Mouse (Mus musculus): ENCODE results near the gene Cyb5d1.

The Cyb5d1 gene

DNA sequence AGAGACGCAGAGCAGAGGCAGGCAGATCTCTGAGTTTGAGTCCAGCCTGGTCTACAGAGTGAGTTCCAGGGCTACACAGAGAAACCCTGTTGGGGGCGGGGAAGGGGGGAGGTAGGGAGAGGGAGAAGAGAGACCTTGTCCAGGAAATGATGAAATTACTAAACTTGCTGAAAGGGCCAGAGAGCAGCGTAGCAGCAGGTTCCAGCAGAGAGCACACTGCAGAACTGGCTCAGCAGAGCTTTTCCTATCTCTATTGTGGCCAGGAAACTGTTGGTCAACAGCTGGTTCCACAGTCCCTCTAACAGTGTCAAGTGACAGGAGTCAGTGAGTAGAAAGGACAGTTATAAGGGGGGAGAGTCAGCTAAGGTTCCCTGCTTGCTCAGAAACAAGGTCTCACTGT is 15.8 kb downstream of the Cyb5d1 start:
- no peak for DNase-seq (ENCODE audit: low read depth)

DNA sequence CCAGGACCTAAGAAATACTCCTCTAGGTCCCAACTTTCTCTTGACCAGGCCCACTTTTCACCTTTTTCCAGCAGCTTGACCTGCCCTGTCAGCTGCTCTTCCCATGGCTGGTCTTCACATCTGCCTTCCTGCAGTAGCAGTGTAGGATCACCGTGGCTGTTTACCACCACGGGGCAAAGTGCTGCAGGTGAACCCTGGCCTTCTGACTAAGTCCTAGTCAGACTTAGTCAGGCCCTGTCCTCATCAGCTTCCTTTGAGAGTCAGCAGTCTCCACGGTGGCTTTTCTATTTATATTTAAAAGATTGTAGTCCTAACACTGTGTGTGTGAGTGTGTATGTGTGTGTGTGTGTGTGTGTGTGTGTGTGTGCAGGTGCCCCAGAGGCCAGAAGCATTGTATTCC is 17.7 kb downstream of the Cyb5d1 start:
- no peak for DNase-seq (ENCODE audit: low read depth)

DNA sequence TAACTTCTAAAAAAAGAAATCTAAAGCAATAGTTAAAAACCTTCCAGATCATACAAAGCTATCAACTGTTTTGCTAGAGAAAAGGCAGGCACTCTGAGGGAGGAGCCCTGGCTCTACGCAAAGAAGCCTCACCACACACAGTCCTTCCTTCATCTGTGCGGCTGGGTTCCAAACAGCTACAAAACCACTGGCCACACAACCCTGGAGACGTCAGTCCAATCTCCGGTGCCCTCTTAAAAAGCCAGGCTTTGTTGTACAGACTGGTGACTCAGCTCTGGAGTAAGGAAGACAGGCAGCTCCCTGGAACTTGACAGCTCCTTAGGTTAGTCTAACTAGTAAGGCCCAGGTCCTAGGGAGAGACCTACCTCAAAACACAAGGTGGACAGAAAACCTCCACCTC is 19.8 kb downstream of the Cyb5d1 start:
- no peak for DNase-seq (ENCODE audit: low read depth)

DNA sequence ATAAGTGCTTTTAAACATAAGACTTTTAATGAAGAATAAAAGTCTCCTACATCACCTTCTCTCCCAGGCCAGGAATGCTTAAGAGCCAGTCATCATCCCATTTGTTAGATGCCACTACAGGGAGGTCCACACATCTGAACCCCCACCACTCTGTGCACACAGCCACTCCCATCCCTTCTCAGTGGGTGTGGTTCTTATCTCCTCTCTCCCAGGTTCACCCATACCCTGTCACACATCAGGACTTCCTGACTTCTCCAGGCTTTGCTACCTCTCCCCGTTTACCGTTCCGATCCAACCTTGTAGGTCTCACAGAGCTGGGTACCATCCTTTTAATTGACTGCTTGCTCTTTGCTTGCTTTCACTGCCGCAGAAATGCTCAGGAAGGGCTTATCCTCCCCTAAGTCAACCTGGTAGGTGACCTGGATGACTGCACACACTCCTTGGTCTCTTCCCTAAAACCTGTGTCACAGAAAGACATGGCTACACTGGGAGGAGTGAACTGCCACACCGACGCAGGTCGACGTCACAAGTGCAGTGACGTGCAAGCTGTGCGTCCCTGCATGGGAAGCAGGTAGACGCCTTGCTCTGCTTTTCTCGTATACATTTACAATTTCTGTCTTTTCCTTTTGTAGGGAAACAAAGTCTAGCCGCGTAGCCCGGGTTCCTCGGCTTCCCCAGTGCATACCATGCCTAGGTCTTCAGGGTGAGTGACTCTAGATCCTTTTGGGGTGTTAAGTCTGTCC is 22.0 kb downstream of the Cyb5d1 start:
- no peak for DNase-seq (ENCODE audit: low read depth)

DNA sequence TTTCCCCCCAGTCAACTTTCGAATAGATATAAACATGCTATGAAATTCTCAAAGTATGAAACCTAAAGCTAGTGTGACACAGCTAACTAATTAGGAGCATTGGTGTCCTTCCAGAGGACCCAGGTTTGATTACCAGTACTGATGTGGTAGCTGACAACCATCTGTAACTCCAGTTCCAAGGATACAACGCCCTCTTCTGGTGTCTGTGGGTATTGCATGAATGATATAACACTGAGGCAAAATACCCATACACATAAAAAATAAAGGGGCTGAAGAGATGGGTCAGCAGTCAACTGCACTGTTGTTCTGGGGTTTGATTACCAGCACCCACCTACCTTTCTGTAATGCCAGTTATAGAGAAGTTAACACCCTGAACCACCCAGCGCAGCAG is 22.7 kb downstream of the Cyb5d1 start:
- DNase-seq (ENCODE audit: low read depth): peak; percentile 85

DNA sequence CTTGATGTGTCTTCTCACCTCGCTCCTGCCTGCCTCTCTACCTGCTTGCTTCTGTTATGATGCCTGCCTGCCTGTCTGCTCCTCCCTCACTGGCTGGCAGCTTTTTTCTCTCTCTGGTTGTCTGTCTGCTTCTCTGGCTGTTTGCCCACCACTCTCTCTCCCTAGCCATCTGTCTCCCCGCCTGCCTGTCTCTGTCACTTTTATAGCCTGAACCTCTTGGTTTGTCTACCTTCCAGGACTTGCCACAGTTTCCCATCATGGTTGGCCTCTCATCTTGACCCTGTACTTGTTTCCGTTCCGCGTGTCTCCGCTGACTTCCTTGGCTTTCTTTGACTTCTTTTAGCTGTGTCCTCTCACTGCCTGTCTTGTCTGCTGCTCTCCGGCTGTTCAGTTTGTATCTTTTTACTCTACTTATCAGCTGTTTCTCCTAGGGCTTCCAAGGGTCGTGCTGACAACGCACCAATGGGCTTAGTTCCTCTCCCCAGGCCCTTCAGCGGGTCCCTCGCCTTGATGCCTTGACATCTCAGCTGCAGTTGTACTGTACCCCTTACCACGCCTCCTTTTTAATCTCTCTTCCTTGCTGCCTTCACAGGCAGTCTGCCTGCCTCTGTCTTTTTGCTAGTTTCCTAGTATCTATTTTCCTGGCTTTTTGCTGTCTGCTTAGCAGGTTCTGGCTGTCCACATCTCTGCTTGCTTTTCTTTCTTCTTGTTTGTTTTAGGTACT is 23.2 kb downstream of the Cyb5d1 start:
- DNase-seq (ENCODE audit: low read depth): peak; percentile 69

DNA sequence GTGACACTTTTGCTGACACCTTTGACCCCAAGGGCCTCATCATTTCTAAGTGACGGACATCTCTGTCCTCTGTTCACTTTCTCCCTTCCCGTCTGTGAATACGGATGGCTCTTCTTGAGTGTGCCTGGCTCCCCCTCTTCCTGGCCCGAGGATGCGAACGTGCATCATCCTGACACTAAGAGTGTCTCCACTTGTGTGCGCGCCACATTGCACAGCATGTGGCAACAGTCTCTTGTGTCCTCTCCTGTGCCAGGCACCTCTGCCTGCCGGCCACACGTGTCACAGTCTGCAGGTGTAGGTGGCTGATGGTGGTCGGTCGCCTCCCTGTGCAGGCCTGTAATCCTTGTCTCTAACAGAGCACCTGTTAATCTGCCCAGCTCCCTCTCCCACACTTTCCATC is 23.8 kb downstream of the Cyb5d1 start:
- no peak for DNase-seq (ENCODE audit: low read depth)

DNA sequence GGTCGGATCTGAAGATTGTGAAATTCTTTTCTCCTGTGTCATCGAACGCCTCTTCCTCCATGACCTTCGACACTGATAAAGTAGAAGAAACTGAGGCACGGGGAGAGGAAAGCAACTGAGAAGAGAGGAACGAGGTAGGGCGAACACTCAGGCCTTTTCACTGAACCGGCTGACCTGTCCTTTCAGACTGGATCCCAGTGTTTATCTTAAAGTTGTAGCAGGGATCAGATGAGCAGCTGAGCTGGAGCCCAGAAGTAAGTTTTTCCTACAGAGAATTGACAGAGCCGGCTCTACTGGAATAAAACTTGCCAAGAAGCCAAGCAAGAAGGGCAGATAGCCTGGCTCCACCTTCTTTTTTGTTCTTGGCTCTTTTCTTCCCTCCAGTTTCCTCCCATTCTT is 24.6 kb downstream of the Cyb5d1 start:
- peak; percentile 39 for DNase-seq (ENCODE audit: low read depth)

DNA sequence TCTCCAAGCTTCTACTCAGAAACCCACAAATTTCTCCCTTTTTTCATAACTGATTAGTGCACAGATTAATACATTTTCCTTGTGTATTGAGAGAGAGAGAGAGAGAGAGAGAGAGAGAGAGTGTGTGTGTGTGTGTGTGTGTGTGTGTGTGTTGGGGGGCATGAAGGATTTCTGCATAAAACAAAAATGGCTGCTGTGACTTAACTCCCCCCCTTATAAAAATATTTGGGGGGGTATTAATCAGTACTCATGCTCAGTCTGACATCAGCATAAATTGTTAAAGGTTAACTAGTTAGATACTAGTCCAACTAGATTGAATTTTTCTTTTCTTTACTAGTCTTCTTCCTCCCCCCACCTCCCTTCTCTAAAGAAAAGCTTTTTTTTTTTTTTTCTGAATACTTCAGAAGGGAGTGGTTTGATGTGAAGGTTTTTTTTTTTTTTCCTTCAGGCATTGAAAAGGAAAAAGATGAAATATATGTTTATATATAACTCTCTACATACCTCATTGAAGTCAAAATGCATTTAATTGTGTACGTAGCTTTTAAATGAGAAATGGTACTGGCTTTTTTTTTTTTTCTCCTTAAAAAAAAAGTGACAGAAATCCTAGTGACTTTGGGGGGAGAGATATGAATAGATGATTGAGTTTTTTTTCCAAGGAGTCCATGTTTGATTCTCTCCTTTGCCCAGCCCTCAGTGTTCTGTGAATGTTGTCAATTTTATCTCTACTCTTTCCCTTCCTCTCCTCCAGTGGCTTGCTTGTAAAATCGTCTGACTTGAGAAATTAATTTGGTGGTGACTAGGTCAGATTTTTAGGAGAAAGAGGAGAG is 25.2 kb downstream of the Cyb5d1 start:
- peak; percentile 51 for DNase-seq (ENCODE audit: low read depth)

DNA sequence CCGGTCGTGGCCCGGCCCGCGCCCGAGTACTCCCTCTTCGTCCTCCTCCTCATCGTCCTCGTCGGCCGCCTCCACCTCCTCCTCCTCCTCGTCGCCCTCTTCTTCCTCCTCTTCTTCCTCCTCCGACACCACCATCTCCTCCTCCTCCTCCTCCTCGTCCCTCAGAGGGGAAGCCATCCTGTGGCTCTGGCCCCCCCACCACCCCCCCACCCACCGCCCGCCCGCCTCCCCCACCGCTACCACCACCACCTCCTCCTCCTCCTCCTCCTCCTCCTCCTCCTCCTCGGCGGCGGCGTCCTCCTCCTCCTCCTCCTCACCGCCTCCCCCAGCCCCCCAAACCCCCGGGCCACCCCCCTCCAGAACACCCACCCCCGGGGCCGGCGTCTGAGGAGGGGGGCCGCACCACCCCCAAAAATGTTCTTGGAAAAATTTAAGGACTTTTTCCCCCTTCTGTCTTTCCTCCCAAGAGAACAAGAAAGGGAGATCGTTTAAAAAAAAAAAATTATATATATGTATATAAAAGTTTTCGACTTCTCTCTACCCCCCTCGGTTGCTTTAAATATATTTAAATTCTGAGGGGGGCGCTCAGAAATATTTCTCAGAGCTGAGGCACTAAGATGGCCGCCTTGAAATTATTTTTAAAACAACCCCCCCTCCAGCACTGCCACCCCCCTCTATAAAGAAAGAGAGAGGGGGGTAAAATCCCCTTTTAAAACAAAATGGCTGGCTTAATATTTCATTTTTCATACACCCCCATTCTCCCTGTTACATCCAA is 26.0 kb downstream of the Cyb5d1 start, which contains the start of gene Chd3:
Gene Chd3, minus strand, starts transcription at position 192 of the 775 bp plus-strand sequence.
- DNase-seq (ENCODE audit: low read depth): no peak

DNA sequence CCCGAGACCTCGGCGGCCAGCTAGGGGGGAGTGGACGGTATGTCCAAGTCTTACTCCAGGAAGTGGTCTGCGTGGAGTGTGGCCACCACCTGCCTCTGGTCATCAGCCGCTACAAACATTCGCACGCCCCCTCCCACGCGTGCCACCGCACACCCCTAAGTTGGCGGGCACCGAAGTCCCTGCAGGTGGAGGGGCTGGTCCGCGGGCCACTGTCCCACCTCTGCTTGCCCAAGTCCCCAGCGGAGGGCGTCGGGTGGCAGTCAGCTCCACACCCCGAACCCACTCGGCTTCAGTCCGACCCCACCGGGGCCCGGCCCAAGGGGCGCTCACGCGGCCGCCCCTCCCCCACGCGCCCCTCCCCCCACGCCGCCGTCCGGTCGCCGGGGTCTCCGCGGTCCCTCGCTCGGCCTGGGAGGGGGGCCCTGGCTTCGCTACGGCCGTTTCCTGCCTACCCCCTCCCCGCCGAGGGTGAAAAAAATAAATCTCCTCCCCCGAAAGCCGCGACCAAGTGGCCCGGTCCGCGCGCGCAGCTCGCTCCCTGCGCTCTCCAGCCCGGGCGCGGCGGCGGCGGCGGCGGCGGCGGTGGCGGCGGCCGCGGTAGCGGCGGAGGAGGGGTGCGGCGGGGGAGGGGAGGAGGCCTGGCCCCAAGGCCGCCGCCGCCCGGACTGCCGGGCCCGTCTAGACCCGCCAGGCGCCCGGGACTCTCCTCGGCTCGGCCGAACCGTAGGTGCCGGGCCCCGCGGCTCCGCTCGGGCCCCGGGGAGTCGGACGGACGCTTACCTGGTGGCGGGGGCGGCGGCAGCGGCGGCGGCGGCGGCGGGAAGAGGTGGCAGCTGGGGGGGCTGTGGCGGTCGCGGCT is 26.8 kb downstream of the Cyb5d1 start:
- peak; percentile 67 for DNase-seq (ENCODE audit: low read depth)

DNA sequence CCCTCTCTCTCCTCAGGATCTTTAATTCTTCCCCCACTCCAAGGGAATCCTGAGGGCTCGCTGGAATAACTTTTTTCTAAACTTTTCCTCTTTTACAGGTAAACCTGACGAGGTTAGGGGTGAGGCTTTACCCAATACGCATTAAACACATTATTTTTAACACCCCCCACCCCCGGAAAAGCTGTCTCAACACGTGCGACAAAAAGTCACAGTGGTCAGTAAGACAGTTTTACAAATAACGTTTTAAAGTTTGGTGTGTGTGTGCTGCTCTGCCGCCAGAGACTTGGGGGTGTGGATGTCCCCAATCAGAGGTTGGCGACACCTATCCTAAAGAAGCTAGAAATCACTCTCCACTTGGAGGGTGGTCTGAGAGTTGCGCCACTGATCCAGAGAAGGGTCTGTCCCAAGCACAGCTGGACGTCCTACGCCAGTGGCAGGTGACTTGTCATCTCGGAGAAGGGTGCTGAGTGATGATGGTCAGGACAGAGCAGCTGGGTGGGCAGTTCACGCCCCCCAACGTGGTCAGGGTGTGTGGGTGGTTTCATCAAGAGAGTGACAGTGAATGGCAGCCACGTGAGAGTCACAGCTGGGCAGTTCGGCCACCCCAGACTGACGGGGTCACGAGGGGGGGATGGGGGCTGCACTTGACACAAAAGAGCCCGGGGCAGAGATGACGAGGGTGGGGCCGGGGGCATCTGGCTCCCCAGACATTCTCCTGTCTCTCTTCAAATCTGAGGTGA is 27.6 kb downstream of the Cyb5d1 start:
- peak; percentile 64 for DNase-seq (ENCODE audit: low read depth)

DNA sequence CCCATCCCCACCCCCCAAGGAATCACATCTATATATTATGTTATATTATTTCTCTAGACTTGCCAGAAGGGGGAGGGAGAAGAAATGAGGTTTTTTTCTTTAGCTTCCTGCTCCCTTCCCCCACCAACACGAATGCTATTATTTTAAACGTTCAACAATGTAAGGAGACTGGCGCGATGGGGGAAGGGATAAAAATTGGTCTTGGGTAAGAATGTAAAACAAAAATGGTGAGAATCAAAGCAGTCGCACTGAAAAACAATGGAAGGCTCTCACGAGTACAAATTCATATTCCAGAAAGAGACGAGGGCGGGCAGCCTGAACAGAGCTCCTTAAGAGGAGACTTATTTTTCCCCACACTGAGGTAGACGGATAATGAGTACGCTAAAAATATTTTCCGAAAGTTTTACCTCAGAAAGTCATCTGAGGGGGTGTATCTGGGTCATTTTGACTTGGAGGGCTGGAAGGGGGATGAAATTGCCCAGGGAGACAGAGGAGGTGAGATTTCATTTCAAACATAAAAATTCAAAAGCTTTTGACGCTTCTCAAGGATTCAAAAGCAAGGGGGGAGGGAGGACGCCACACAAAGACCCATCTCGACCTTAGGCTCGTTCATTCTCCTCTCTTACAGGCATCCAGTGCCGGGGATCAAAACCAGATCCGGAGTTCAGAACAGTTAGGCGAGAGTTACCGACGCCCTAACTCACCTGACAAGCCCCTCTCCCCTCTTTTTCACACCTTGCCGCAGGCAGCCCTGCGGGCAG is 28.4 kb downstream of the Cyb5d1 start:
- no peak for DNase-seq (ENCODE audit: low read depth)

DNA sequence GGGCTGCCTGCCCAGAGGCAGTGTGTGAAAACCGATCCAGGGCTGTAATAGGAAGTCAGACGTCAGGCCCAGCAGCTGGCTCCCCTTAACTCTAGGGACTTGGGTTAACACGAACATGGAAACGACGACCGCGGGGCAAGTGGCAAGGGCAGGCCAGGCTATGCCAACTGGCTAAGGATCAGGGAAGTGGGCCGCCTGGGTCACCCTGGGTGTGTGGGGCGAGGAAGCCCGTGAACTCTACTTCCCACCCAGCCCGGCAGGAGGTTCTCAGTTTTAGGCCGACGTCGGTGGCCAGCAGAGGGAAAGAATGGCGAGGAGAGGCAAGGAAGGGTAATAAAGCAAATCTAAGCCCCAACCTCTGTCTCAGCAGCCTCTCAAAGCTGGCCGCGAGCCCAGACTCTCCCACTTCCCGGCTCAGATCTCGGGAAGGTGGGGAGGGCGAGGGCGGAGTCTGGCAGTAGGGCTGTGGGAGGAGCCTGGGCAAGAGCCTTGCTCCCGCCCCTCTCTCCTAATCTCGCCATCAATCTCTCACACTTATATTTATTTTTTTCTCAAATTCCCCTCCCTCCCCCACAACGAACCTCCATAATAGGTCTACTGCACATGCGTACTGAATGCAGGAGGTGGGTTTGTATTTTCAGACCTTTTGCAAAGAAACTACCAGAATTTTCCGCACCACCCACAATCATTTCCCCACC is 29.1 kb downstream of the Cyb5d1 start:
- peak; percentile 99 for DNase-seq (ENCODE audit: low read depth)

DNA sequence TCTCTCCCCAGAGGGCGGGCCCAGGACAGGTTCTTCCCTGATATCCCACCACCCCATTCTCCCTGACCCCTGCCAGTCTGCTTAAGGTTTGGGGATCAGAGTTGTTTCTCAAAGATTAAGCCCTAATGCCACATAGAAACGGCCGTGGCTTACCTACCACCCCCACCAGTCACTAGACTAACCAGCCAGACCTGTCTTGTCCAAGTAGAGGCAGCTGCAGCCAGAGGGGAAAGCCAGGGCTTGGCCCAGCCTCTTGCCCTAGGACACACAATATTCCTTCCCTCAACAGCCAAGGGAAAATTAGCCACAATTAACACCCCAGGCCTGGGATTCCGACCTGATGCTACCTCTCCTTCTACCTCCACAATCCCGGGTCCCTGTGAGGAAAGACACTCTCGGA is 29.7 kb downstream of the Cyb5d1 start:
- peak; percentile 39 for DNase-seq (ENCODE audit: low read depth)

DNA sequence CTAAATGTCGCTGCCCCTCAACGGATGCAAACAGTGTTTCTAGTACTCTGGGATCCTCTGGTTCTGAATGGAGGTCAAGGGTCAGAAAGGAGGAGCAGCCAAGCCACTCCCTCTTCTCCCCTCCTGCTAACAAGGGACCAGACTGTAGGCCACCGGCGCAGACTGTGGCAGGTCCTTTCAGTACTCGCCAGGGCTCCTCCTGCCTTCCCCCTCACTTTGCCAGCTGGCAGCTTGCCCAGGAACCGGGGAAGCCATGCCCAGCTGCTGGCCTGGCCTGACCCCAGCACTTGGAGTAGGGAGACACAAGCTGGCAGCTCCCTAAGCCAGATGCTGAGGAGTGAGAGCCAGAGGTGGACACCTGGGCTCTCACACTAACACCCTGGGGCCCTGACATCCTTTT is 30.5 kb downstream of the Cyb5d1 start:
- peak; percentile 33 for DNase-seq (ENCODE audit: low read depth)

DNA sequence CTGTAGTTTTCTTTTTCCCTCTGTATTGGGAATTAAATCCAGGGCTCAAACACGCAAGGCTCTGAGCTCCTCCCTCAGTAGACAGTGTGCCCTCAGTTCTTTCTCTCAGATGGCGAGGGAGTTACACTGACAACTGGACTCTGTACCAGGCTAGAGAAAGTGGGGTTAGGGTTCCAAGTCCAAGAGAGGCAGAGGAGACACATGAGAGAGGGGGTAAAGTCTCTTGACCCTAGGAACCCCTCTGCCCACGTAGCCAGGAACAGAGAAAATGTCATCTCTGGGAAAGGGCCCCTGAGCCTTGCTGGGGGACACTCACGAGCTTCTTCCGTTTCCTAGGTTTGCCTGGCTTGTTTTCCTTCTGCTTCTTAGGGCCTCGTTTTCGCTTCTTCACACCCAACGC is 31.1 kb downstream of the Cyb5d1 start:
- DNase-seq (ENCODE audit: low read depth): no peak

DNA sequence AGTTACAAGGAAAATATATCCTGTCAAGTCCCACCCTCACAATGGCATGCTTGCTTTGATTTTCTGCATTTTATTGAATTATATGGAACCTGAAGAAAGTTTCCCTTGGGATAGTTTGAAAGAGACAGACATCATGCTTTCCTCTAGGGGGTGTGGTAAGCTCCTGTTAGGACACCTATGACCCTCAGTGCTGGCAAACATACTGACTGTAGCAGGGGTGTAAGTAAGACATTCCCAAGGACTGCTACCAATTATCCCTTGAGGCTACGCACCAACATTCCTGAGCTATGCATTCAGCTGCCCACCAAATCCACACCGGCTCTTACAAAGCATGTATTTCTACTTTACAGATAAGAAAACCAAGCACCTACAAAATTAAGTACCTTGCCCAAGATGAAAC is 33.0 kb downstream of the Cyb5d1 start:
- no peak for DNase-seq (ENCODE audit: low read depth)

DNA sequence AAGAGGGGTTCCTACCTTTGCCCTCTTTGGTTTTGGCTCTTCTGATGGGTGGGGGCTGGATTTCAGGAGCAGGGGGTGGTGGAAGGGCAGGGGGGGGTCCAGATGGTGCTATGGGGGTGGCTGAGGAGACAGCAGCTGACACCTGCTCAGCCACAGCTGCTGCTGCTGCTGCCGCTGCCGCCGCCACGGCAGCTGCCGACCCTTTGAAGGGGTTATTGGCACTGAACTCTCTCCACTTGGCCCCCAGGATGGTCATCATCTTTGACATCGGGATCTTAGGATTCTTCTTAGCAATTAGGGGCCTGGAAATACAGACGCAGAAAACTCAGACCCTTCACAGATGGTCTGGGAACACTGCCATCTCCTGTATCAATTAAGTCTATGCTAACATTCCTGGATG is 33.4 kb downstream of the Cyb5d1 start:
- DNase-seq (ENCODE audit: low read depth): no peak

Data from induced T-regulatory cell, adult 2 months (primary cell).